Mouse (Mus musculus): ENCODE data around the gene Gucd1. TPM values are rescaled to one million over a fixed set of nuclear protein-coding genes. Genes with fewer than 3 reads are reported as not detected.

Gene Gucd1
- polyA plus RNA-seq, 1 experiment: 124 TPM

DNA sequence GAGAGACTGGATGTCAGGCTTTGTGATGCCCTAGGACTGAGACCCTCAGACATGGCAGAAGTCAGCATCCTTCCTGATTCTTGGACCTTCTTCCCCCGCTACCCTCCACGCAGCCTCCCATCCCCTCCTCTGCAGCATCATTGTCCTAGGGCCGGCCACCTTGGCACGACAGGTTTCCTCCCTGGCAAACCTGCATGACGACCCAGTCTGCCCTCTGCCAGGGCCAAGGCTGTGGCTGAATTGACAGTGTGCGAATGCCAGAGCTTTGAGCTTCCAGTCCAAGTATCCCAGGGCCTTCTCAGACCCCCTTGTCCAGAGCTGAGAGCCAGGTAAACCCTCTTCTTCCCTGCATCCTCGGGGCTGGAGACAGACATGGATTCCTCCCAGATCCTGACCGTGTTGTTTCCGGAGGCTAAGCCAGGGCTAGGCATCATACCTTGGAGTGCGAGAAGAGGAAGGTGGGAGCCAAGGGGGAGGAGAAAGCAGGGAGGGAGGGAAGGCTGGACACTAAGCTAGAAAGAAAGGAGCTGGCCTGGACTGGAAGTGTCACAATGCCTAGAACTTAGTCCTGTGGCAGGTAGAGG lies 43.4 kb upstream of the Gucd1 start, which contains the start of gene Ggt1:
Ggt1 (plus strand) TSS at position 534 of the 584 bp plus-strand sequence.
- Histone ChIP-seq H3K27me3 (replicated peaks; ENCODE audit: control insufficient read depth, insufficient read depth, low read length) (no peaks in the 10 kb centered on the region), H3K36me3 (ENCODE audit: control insufficient read depth, insufficient read depth, low read length) (no peaks in the 10 kb centered on the region), H3K4me3 (ENCODE audit: insufficient read depth, low read depth, low read length) (no peak within 1 kb of the TSS), H3K27ac (ENCODE audit: insufficient read depth, low read depth, low read length) (no peak within 1 kb of the TSS), H3K4me1 (ENCODE audit: control insufficient read depth, insufficient read depth, low read length) (peaks cover 17% of the 10 kb centered on the region; the same call in 1 of the 2 replicates)
- 69% methylated on average over 10 of the region's 10 CpGs for WGBS
- TF ChIP-seq POLR2A (IDR thresholded peaks at IDR 0.05; ENCODE audit: low read depth, low read length) (no peak), CTCF (conservative IDR thresholded peaks at IDR 0.05; ENCODE audit: insufficient read depth, insufficient read length, low read depth, low read length) (no peak)
- no peak for DNase-seq

GRCm38 (mm10) chr10:75560549-75560899 lies 42.8 kb upstream of the Gucd1 start:
- Histone ChIP-seq H3K27ac (ENCODE audit: insufficient read depth, low read depth, low read length) (no peak overlapping the region), H3K4me1 (ENCODE audit: control insufficient read depth, insufficient read depth, low read length) (peaks cover 16% of the 10 kb centered on the region; the same call in 1 of the 2 replicates), H3K4me3 (ENCODE audit: insufficient read depth, low read depth, low read length) (no peak overlapping the region; the same call in 1 of the 2 replicates), H3K36me3 (ENCODE audit: control insufficient read depth, insufficient read depth, low read length) (no peaks in the 10 kb centered on the region), H3K27me3 (replicated peaks; ENCODE audit: control insufficient read depth, insufficient read depth, low read length) (no peaks in the 10 kb centered on the region)
- 40% methylated on average over 6 of the region's 6 CpGs for WGBS
- TF ChIP-seq POLR2A (IDR thresholded peaks at IDR 0.05; ENCODE audit: low read depth, low read length) (no peak), CTCF (conservative IDR thresholded peaks at IDR 0.05; ENCODE audit: insufficient read depth, insufficient read length, low read depth, low read length) (no peak)
- no peak for DNase-seq

DNA sequence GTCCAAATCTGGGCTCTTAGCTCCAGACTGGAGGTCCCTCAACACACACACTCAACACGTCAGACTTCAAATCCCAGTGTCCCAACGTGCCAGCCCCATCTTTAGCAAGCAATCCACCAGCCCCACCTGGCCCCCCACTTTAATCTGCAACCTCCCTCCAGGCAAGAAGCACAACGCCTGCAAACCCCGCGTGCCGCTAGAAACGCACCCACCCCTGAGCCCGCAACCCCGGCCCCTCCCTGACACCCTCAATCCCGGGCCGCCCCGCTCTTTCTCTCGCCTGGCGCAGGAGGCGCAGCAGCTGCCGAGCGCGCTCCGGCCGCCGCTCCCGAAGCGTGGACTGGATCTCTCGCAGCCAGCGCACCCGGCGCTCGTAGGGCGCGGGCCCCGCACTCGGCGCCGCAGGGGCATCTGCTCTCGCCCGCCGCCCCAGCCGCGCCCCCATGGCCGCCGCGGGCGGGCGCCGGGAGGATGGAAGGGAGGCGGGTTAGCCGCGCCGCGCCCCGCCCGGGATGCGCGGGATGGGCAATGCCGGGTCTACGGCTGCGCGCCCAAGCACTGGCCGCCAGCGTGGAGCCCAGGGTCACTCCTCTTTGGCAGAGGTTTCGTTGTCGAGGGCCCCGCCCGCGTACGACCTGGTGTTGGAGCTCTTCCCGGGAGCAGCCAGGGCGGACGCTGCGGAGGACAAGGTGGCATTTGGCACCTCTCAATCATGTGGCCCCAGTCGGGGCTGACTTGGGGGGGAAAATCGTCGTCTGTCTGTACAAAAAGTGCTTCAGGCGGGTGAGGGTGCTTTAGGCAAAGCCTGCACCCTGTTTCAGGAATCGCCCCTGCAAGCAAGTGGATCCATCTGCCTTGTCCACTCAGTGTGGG lies 42.1 kb upstream of the Gucd1 start, which contains the start of gene Lrrc75b:
Lrrc75b (minus strand) TSS at position 655 of the 873 bp plus-strand sequence.
- TF ChIP-seq POLR2A (IDR thresholded peaks at IDR 0.05; ENCODE audit: low read depth, low read length) (no peak), CTCF (conservative IDR thresholded peaks at IDR 0.05; ENCODE audit: insufficient read depth, insufficient read length, low read depth, low read length) (no peak)
- Histone ChIP-seq H3K4me3 (ENCODE audit: insufficient read depth, low read depth, low read length) (peak within 1 kb of the TSS; percentile 43), H3K4me1 (ENCODE audit: control insufficient read depth, insufficient read depth, low read length) (peaks cover 10% of the 10 kb centered on the region; the same call in 1 of the 2 replicates), H3K27me3 (replicated peaks; ENCODE audit: control insufficient read depth, insufficient read depth, low read length) (no peaks in the 10 kb centered on the region), H3K27ac (ENCODE audit: insufficient read depth, low read depth, low read length) (no peak within 1 kb of the TSS), H3K36me3 (ENCODE audit: control insufficient read depth, insufficient read depth, low read length) (no peaks in the 10 kb centered on the region)
- DNase-seq: peak; percentile 83
- under 1% methylated on average over 75 of the region's 75 CpGs for WGBS

- no peaks in the 10 kb centered on the region for H3K36me3 ChIP-seq (ENCODE audit: control insufficient read depth, insufficient read depth, low read length)
These were observed 41.4 kb upstream of the Gucd1 start for GRCm38 (mm10) chr10:75559041-75559675.

GRCm38 (mm10) chr10:75558515-75558914 lies 40.7 kb upstream of the Gucd1 start:
- no peaks in the 10 kb centered on the region for H3K27me3 ChIP-seq (replicated peaks; ENCODE audit: control insufficient read depth, insufficient read depth, low read length)
- peak; percentile 45 for DNase-seq
- no peak overlapping the region for H3K4me3 ChIP-seq (ENCODE audit: insufficient read depth, low read depth, low read length)
- H3K36me3 ChIP-seq (ENCODE audit: control insufficient read depth, insufficient read depth, low read length): no peaks in the 10 kb centered on the region
- TF ChIP-seq POLR2A (IDR thresholded peaks at IDR 0.05; ENCODE audit: low read depth, low read length) (no peak), CTCF (conservative IDR thresholded peaks at IDR 0.05; ENCODE audit: insufficient read depth, insufficient read length, low read depth, low read length) (no peak)
- no peak overlapping the region for H3K27ac ChIP-seq (ENCODE audit: insufficient read depth, low read depth, low read length)
- WGBS: 35% methylated on average over 3 of the region's 3 CpGs
- 0 out of 2 replicates have a peak, but pooled peaks cover 3% of the 10 kb centered on the region for H3K4me1 ChIP-seq (ENCODE audit: control insufficient read depth, insufficient read depth, low read length)

More at GRCm38 (mm10) chr10:75559041-75559675, 41.4 kb upstream of the Gucd1 start:
- TF ChIP-seq POLR2A (IDR thresholded peaks at IDR 0.05; ENCODE audit: low read depth, low read length) (no peak), CTCF (conservative IDR thresholded peaks at IDR 0.05; ENCODE audit: insufficient read depth, insufficient read length, low read depth, low read length) (no peak)
- Histone ChIP-seq H3K4me3 (ENCODE audit: insufficient read depth, low read depth, low read length) (no peak overlapping the region), H3K4me1 (ENCODE audit: control insufficient read depth, insufficient read depth, low read length) (0 out of 2 replicates have a peak, but pooled peaks cover 6% of the 10 kb centered on the region), H3K27ac (ENCODE audit: insufficient read depth, low read depth, low read length) (no peak overlapping the region), H3K27me3 (replicated peaks; ENCODE audit: control insufficient read depth, insufficient read depth, low read length) (no peaks in the 10 kb centered on the region)
- no peak for DNase-seq
- WGBS: 24% methylated on average over 14 of the region's 14 CpGs

GRCm38 (mm10) chr10:75556026-75556425 lies 38.3 kb upstream of the Gucd1 start:
- Histone ChIP-seq H3K27me3 (replicated peaks; ENCODE audit: control insufficient read depth, insufficient read depth, low read length) (no peaks in the 10 kb centered on the region), H3K4me1 (ENCODE audit: control insufficient read depth, insufficient read depth, low read length) (0 out of 2 replicates have a peak, but pooled peaks cover 3% of the 10 kb centered on the region), H3K4me3 (ENCODE audit: insufficient read depth, low read depth, low read length) (no peak overlapping the region), H3K36me3 (ENCODE audit: control insufficient read depth, insufficient read depth, low read length) (no peaks in the 10 kb centered on the region), H3K27ac (ENCODE audit: insufficient read depth, low read depth, low read length) (no peak overlapping the region)
- 58% methylated on average over 9 of the region's 9 CpGs for WGBS
- no peak for TF ChIP-seq POLR2A (IDR thresholded peaks at IDR 0.05; ENCODE audit: low read depth, low read length)
- no peak for TF ChIP-seq CTCF (conservative IDR thresholded peaks at IDR 0.05; ENCODE audit: insufficient read depth, insufficient read length, low read depth, low read length)
- DNase-seq: no peak
